Mouse (Mus musculus) cerebellum, postnatal 14 days (tissue): ENCODE results near the gene Cep131.
A peak's percentile ranks its signal among the peaks of the same experiment; 100 is the strongest.

Source experiments
- DNase-seq, 2 experiments: peaks; one replicate each; pipeline ENCODE4 v3.0.0; 2021; ENCODE audit warnings: mixed read lengths in 2 of 2

Cep131 gene

DNA sequence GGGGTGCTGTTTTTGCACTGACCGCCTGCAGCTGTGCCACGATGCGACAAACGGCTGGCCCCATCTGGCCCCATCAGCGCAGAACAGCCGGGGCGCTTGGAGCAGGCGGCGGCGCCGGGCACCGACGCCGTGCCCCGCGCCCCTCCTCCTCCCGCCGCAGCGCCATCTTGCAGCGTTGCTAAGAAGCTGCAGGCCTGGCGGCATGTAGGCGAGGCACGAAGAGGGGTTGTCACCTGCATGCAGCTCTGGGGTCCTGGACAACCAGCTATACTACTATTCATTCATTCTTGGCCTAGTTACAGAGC, 38.4 kb downstream of the Cep131 start:
- peak; percentile 78 to 85 for DNase-seq

GRCm38 (mm10) chr11:120047531-120048251, 38.9 kb downstream of the Cep131 start:
- peak; percentile 65 to 67 for DNase-seq

GRCm38 (mm10) chr11:120046553-120047191, 40.0 kb downstream of the Cep131 start, which contains the start of gene Aatk:
Gene Aatk, minus strand, starts transcription at chr11:120047167.
- peak; percentile 68 to 75 for DNase-seq

GRCm38 (mm10) chr11:120045839-120046552, 40.6 kb downstream of the Cep131 start:
- DNase-seq = peak; percentile 79 to 82

DNA sequence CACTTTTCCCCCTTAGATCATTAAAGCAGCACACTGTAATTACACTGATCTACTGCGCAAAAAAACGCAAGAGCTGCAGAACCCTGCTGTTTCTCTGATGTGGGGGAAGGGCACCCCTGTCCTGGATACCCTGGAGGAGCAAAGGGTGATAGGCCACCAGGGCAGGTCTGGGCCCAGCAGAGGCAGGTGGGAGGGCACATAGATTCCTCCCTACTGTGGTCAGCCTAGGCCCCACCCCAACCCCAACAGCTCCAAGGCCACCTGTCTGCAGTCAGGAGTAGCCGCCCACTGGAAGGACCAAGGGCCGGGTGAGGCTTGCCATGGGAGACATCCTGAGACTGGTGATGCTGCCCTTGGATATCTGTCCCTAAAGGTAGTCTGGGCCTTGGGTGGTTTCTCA, 41.3 kb downstream of the Cep131 start:
- no peak for DNase-seq

DNA sequence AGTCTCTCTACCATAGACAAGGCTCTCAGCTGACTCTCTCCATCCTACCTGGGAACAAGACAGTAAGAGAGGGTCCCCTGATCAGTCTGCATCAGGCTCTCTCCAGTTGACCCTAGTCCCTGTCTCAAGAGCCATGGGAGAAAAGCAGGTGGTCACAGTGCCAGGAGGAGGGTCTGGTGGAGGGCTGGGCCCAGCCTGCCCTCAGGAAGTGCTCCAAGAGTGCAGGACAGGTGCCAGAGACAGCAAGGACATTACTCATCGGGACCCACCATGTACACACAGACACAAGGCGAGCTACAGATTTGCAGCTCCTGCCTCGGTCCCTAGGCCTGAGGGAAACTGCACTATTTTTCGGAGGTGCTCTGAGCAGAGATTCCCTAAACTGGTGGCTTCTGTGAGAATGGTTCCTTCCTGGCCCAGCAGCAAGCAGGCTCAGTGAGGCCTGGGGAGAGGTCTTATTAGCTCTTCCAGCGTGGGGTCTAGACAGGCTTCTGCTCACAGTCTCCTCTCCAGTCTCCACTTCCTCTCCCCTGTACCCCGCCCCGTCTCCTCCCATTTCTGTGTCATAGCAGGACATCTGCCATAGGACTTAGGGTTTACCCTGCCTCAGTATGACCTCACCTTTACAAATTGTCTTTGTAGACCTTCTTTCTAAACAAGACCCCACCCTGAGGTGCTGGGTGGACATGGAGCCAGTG, 44.3 kb downstream of the Cep131 start:
- DNase-seq = peak in 1 of 2 experiments; percentile 73

DNA sequence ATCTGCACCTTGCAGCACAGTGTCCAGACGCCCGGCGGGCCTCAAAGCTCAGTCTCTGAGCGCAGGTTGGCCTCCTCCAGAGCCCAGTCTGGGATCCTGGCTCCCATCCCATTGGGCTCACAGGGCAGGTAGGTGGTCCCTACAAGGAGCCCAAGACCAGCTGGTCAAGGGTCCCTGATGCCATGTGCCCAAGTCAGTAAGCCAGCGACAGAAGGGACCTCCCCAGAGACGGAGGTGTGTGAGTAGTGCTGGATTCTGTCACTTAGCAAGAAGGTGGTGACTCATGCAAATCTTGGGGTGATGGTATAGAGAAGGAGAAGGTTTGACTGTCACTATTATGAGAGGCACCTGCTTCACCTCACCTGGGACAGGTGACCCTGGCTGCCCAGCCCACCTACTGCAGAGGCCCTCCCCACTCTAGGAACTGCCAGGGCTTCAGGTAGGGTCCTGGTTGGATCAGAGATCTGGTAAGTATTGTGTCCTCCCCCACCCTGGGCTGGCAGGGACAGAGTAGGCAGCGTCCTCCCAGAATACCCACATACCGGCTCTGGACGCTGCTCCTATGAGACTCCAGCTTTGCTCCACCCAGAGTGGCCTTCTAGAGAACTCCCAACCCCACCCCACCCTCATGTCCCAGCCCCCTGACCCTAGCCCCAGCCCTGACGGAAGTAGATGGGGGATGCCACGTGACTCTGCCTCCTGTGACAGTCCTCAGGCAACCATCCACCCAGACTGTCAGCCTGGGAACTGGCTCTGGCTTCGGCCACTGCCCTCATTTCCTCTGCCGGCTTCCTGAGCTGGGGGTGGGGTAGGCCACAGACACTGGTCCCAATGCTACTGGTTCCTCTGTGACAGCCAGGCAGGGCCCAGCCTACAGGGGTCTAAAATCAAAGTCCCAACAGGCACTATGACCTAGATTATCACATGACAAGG, 45.2 kb downstream of the Cep131 start:
- peak; percentile 79 to 82 for DNase-seq

- DNase-seq = no peak
Observed at GRCm38 (mm10) chr11:120040440-120040839, 46.2 kb downstream of the Cep131 start.

DNA sequence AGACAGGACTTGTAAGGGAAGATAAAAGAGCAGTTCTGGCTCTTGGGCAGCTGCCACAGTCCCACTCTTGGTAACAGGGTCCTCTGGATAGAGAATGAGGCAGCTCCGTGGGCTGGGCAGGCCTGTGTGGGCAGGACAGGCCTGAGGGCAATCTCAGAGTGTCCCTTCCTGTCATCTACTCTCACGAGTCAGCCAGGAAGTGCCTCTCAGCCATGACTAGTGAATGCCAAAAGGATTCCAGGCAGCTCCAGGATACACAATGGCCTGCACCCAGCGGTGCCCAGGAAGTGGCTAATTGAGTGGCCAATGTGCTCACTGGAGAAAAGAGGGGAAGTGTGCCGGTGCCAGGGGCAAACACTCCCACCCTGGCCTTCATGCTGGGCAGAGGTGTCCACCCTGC, 47.0 kb downstream of the Cep131 start:
- no peak for DNase-seq

GRCm38 (mm10) chr11:120034762-120035161, 51.9 kb downstream of the Cep131 start:
- DNase-seq = no peak

GRCm38 (mm10) chr11:120034306-120034705, 52.3 kb downstream of the Cep131 start:
- no peak for DNase-seq

- no peak for DNase-seq
Observed at GRCm38 (mm10) chr11:120033473-120033872, 53.2 kb downstream of the Cep131 start.

DNA sequence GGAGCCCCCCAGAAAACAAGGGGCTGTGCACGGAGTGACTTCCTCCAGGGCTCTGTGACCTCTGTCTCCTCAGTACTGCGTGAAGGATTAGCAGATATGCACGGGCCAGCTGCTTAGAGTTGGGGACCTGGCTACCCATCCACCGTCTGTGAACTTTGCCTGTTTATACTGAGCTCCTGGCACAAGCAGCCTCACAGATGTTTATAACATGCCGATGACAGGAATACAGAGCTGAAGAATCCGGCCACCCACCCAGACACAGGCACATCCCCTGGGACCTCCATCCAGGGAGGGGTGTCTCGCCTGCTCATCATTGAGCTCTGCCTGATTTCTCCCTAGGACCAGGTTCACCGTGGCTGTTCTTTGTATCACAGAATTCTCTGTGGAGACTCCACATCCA, 54.6 kb downstream of the Cep131 start:
- no peak for DNase-seq

DNA sequence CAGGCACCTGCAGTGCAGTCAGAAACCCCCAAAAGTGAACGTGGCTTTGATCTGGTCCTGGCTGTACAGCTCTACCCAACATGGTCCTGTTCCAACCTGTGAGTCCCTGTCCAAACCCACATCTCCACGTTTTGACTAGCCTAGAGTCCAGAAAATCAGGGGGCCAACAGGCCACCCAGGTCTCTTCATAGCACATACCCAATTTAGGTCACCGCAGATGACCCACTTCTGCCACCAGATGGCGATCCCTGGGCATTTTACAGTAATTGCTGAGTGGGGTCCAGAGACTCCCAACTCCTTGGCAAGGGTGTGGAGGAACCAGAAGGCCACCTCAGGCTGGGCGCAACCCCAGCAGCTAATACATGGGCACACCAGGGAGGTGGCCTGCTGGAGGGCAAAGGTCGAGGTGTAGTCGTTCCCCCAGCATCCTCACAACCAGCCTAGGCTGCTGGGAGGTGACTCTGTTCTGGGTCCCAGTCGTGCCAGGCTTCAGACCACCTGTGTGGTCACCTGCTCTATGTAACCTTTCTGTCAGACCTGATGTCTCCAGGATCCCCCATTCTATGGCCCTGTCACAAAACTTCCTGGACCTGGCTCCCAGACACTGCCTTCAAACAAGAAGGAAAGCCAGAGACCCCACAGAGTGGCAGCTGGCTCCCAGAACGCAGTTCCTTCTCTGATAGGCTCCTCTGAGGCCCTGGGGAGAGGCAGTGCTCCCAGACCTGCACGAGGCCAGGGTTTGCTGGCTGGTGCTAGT, 56.3 kb downstream of the Cep131 start:
- peak; percentile 85 to 87 for DNase-seq

GRCm38 (mm10) chr11:120029431-120030144, 57.0 kb downstream of the Cep131 start:
- peak; percentile 61 to 76 for DNase-seq

GRCm38 (mm10) chr11:120028319-120029092, 58.1 kb downstream of the Cep131 start:
- no peak for DNase-seq

- peak in 1 of 2 experiments; percentile 60 for DNase-seq
Observed at GRCm38 (mm10) chr11:120026941-120027340, 59.7 kb downstream of the Cep131 start.

GRCm38 (mm10) chr11:120022841-120023240, 63.8 kb downstream of the Cep131 start:
- peak; percentile 79 to 81 for DNase-seq

- DNase-seq = peak; percentile 64 to 66
Observed at GRCm38 (mm10) chr11:120022216-120022615, 64.4 kb downstream of the Cep131 start.

DNA sequence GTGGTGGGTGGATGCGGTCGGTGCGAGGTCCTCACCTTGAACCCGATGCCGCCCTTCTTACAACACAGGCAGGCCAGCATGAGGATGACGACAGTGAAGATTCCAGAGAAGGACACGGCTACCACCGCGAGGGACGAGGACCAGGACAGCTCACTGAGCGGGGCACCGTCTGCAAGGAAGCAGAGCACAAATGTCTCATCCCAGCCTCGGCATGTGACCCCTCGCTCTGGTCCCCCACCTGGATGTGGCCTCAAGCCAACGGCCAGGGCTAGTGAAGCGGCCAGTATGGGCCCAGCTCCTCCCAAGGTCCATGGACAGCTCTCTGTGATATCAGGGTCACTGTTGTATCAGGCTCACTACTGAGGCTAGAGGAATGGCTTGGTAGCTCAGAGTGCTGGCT, 65.3 kb downstream of the Cep131 start:
- peak in 1 of 2 experiments; percentile 65 for DNase-seq
